Mouse (Mus musculus): ENCODE results near the gene Dpy19l2.

DNA sequence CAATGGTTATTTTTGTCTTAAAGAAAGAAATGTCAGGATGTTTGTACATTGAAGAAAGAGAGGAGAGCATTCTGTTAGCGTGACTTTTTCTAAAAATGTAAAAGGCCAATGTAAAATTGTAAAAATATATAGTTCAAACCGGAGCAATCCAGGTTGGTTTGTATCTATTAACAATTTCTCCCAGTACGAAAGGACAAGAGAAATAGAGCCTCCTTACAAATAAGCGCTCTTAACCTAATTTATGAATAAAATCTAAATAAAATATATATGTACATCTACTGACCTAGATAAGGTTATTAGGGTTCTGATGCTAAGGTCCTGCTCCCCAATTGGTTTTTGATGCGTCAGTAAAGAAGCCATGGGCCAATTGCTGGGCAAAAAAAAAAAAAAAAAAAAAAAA lies 48.9 kb upstream of the Dpy19l2 start:
- TF ChIP-seq CTCF (conservative IDR thresholded peaks at IDR 0.05; ENCODE audit: insufficient read depth, insufficient read length, low read depth, low read length), result no peak
- TF ChIP-seq POLR2A (IDR thresholded peaks at IDR 0.05; ENCODE audit: low read depth, low read length), result no peak

Data from kidney, adult 2 months (tissue).